Mouse (Mus musculus) MN1 (cell line): ENCODE data around the gene Olfr139.

ENCODE experiments used
- DNase-seq: peaks from one replicate; pipeline ENCODE4 v3.0.0-alpha.2; 2016; ENCODE audit warnings: low spot score

The Olfr139 gene

DNA sequence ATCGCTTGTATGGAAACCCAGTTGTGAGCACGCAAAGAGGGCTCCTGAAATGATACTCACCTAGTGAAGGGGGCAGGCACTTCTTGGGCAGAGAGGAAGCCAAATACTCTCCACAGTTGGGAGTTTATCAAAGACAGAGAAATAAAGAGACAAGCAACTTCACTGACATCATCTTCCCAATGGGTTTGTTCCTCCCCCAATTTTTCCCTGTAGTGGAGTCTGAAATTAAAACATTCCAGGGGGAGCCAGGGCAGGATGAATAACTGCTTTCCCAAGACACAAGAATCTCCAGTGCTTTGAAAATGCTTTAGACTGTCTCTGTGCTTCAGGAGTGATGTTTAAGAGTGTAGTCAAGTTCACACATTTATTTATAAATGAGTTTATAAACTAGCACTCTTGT, at the start of gene Olfr139, which contains the start of gene Olfr399:
Olfr139 (minus strand) TSS at position 101 of the 400 bp plus-strand sequence.
Olfr399 (minus strand) TSS at position 165 of the 400 bp plus-strand sequence.
- DNase-seq = no peak

DNA sequence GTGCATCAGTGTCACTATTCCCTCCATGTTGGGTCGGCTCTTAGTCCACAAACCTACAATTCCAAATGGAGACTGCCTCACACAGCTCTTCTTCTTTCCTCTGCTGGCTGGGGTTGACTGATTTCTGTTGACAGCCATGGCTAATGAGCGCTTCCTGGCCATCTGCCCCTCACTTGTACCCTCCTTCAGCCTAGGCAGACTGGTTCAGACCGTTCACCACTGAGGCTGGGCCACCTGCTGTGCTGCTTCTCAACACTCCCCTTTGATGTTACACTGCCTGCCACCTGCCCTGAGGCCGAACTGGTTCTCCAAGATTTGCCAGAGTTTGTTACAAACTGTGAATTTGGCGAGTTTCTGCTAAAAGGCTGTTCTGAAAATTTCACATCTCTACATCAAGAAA, 48.7 kb upstream of the Olfr139 start:
- no peak for DNase-seq

DNA sequence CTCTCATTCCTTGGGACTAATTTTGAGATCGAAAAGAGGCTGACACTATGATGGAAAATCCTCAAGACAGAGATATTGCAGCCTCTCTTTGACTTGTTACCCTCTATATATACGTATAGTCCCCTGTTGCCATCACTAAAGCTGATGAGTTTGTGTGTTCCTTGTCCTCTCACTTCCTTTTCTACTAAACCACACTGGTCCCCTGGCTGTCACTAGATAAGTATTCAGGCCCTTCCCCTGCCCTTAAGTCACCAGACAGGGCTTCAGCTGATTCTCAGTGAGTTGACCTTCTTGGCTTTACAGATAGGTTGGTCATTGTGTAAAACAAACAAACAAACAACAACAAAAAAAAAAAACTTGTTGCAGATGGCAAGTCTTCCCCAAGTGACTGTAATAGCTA, 45.2 kb upstream of the Olfr139 start:
- no peak for DNase-seq

DNA sequence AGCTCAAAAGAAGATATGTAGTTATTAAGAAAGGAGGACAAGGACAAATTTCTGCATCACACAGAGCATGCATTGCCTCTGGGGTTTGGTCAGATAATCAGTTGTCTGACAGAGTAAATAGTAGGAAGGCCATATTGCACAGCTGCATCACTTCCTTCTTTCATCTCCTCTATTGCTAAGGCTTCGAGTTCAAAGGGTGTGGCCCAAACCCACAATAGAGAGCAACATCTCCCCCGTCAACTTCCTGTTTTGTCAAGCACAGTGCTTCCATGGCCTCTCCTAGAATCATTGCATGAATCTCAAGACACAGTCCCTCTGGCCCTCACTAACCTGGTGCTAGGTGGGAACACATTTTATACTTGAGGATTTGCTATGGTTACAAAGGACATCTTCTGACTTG, 44.4 kb upstream of the Olfr139 start:
- DNase-seq = no peak

DNA sequence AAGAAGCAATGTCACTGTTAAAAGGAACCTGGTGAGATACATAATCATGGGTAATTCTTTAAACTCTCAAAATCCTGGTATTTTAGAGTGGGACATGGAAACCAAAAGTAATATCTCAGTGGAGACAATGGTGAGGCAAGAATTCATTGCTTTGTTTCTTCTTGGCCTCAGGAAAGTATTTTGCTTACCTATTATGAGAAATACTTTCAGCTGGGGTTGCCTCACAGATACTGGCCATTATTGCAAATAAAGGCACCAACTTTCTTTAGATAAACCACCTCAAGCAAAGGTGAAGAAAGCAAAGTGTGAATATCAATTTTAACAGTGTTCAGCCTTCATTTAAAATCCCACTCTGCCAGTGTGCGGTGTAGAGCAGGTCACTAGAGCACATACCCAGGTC, 13.3 kb upstream of the Olfr139 start, which contains the start of gene Zfp616:
Zfp616 (plus strand) TSS at position 301 of the 400 bp plus-strand sequence.
- no peak for DNase-seq

DNA sequence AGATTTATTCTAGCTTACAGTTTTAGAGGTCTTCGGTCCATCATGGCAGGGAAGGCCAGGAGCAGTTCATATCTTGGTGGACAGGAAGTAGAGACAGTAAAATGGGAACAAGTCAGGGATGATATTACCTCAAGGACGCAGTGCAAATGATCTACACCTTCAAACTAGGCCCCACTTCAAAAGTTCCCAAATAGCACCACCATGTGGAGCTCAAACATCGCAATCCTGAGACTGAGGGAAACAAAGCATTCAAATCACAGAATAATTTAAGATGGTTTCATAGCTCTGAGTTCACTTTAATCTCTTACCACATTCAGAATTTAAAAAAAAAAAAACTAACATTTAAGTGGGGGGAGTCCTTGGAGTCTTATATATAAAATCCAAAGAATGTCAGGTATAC, 5.0 kb downstream of the Olfr139 start:
- DNase-seq = no peak
